Mouse (Mus musculus) forebrain, embryonic 12.5 days (tissue): ENCODE measurements around the gene Hdac9. TPM values are rescaled to one million over a fixed set of nuclear protein-coding genes. Genes with fewer than 3 reads are reported as not detected.
"Not testable (repeated sequence)": the region's sequence is repeated elsewhere in the genome, so short reads cannot be mapped to it uniquely, and the experiment has no call there.

Experiments used
- ATAC-seq: fragments of 200-750 bp; cut with Nextera tagmentation; 2 replicates; pipeline ENCODE4 v1.8.0; 2017; ENCODE audit warnings: moderate TSS enrichment; ENCODE audit not compliant: low FRiP score
- H3K27ac ChIP-seq: fragments of 300-500 bp; sonication (generic); 2 replicates; pipeline ENCODE4 v1.5.1; 2016; ENCODE audit warnings: mild to moderate bottlenecking
- H3K27me3 ChIP-seq: fragments of 300-500 bp; sonication (generic); 2 replicates; pipeline ENCODE4 v1.6.1; 2016; ENCODE audit warnings: mild to moderate bottlenecking
- H3K36me3 ChIP-seq: fragments of 300-500 bp; sonication (generic); replicated peaks from 2 replicates; pipeline ENCODE4 v1.6.1; 2016; ENCODE audit warnings: mild to moderate bottlenecking
- H3K4me1 ChIP-seq: fragments of 300-500 bp; sonication (generic); 2 replicates; pipeline ENCODE4 v1.6.1; 2016
- H3K4me2 ChIP-seq: fragments of 300-500 bp; sonication (generic); 2 replicates; pipeline ENCODE4 v1.6.1; 2016; ENCODE audit warnings: mild to moderate bottlenecking, moderate library complexity
- H3K4me3 ChIP-seq: fragments of 300-500 bp; sonication (generic); replicated peaks from 2 replicates; pipeline ENCODE4 v1.5.1; 2016; ENCODE audit warnings: mild to moderate bottlenecking
- H3K9ac ChIP-seq: fragments of 300-500 bp; sonication (generic); 2 replicates; pipeline ENCODE4 v1.6.1; 2016; ENCODE audit warnings: mild to moderate bottlenecking
- H3K9me3 ChIP-seq: fragments of 300-500 bp; sonication (generic); 2 replicates; pipeline ENCODE4 v1.6.1; 2016
- WGBS: fragments of 180-500 bp; shearing (Covaris S2); methylation state at CpG from one replicate; pipeline ENCODE4 v1.1.7; 2016; 5-methylcytosine and 5-hydroxymethylcytosine counted together
- polyA plus RNA-seq: library from polyadenylated mRNA; unstranded; fragments of >200 nt; fragmentation: Nextera tagmentation; extraction: Ambion mirVana; gene quantifications from 2 replicates; pipeline ENCODE4 v1.2.1, GENCODE M21; 2016

Gene Hdac9
- polyA plus RNA-seq, 1 experiment from 2014 or later, result 11.5 TPM

DNA sequence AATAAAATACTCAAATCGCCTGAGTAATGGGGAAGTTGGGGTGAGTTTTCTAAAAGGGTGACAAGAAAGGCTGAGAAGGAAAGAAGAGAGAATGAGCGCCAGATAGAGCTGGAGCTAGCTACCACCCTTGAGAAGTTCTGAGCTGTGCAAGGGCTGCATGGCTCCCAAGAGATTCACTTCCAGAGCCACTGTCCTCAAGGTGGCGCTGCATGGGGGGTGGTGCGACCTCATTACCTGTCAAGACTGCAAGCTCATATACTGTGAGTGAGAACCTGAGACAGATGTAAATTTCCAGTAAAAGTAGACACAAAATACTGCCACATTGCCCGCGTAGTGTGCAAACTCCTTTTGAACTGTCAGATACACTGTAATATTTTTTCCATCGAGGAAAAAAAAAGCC is 865.8 kb downstream of the Hdac9 start:
- H3K27me3 ChIP-seq, result no peaks in the 10 kb centered on the region
- H3K4me2 ChIP-seq, result no peak overlapping the region
- 58% methylated on average over 7 of the region's 7 CpGs for WGBS
- H3K27ac ChIP-seq, result no peak overlapping the region
- H3K9ac ChIP-seq, result no peak overlapping the region
- no peak overlapping the region for H3K4me3 ChIP-seq
- no peaks in the 10 kb centered on the region for H3K9me3 ChIP-seq
- ATAC-seq, result no peak
- H3K4me1 ChIP-seq, result no peaks in the 10 kb centered on the region
- no peaks in the 10 kb centered on the region for H3K36me3 ChIP-seq

DNA sequence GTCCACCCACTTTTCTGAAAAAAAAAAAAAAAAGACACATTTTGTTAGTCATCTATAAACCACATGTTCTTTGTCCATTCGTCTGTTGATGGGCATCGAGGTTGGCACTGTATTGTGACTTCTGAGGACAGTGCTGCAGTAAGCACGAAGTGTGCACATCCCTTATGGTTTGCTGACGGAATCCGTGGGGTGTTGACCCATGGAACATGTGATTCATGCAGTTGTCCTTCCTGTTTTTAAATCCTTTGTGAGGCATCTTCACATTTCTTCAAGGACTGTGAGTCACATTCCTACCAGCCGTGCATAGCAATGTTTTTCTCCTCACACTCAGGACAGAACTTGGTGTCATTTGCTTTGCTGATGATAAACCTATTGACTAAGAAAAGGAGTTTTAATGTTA is 875.9 kb downstream of the Hdac9 start:
- H3K4me3 ChIP-seq, result no peak overlapping the region
- no peak overlapping the region for H3K4me2 ChIP-seq
- H3K4me1 ChIP-seq, result no peaks in the 10 kb centered on the region
- no peak overlapping the region for H3K9ac ChIP-seq
- no peak for ATAC-seq
- H3K27me3 ChIP-seq, result no peaks in the 10 kb centered on the region
- H3K27ac ChIP-seq, result no peak overlapping the region
- no peaks in the 10 kb centered on the region for H3K9me3 ChIP-seq
- H3K36me3 ChIP-seq, result no peaks in the 10 kb centered on the region
- 83% methylated on average over 6 of the region's 6 CpGs for WGBS

DNA sequence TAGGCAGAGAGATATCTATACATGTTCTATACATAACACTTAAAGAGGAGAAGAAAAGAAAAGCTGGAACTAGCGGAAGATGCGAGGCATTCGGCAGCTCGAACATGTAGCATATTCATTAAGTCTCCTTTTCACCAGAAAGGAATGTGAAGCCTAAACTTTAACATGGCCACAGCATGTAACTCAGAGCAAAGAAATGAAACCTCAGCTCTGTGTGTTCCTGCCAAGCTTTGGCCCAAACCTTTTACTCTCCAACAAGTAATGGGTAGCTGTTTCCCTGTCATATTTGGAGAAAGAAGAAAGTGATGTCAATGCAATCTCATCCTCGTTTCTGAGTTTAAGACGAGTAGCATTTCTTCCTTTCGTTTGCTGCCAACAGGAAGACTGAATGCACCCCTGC is 876.8 kb downstream of the Hdac9 start:
- H3K4me2 ChIP-seq, result no peak overlapping the region
- no peak for ATAC-seq
- 73% methylated on average over 7 of the region's 7 CpGs for WGBS
- no peaks in the 10 kb centered on the region for H3K27me3 ChIP-seq
- H3K36me3 ChIP-seq, result no peaks in the 10 kb centered on the region
- H3K4me3 ChIP-seq, result no peak overlapping the region
- H3K27ac ChIP-seq, result no peak overlapping the region
- H3K9me3 ChIP-seq, result no peaks in the 10 kb centered on the region
- H3K4me1 ChIP-seq, result no peaks in the 10 kb centered on the region
- H3K9ac ChIP-seq, result no peak overlapping the region

DNA sequence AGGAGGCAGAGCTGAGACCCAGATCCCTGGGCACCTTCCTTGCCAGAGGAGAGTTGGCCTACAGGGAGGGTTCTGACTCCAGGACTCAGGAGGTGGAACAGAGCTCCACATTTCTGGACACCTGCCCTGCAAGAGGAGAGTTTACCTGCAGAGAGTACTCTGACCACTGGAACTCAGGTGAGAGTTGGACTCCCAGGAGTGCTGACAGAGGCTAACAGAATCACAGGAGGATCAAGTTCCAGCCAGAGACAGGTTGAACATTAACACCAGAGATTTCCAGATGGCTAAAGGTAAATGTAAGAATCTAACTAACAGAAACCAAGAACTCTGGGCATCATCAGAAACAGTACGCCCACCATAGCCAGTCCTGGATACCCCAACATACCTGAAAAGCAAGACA is 907.1 kb downstream of the Hdac9 start:
- WGBS, result 88% methylated on average over 1 of the region's 1 CpGs

More for the DNA sequence above, 907.1 kb downstream of the Hdac9 start:
- H3K4me2 ChIP-seq, H3K9ac ChIP-seq, H3K27ac ChIP-seq, H3K4me1 ChIP-seq, H3K27me3 ChIP-seq, H3K4me3 ChIP-seq, ATAC-seq, H3K9me3 ChIP-seq, H3K36me3 ChIP-seq: not testable (repeated sequence)

Other genes starting within 250 kb of the Hdac9 start
- gene Prps1l1, start 67.7 kb upstream of the Hdac9 start, polyA plus RNA-seq, result not detected in 2 replicates
- 22.5 and 24.4 TPM in 2 replicates for gene Snx13, start 130.1 kb upstream of the Hdac9 start, polyA plus RNA-seq